Mouse (Mus musculus) heart, adult 2 months (tissue): ENCODE results near the gene Flnb. TPM values are rescaled to one million over a fixed set of nuclear protein-coding genes. Genes with fewer than 3 reads are reported as not detected.

ENCODE experiments used
- DNase-seq, 2 experiments: peaks; one replicate each; pipeline ENCODE4 v3.0.0; 2021
- H3K27ac ChIP-seq: fragments of 200-600 bp; 2 replicates; pipeline ENCODE4 v1.8.1; 2022
- H3K27me3 ChIP-seq: fragments of 200-500 bp; 2 replicates; pipeline ENCODE4 v1.6.1; 2012; ENCODE audit warnings: mild to moderate bottlenecking, low read length, inconsistent platforms, mixed read lengths; ENCODE audit not compliant: control insufficient read depth, insufficient read depth
- H3K36me3 ChIP-seq: fragments of 200-500 bp; 2 replicates; pipeline ENCODE4 v1.6.1; 2012; ENCODE audit warnings: low read length, inconsistent platforms; ENCODE audit not compliant: control insufficient read depth, insufficient read depth
- H3K4me1 ChIP-seq: fragments of 200-500 bp; 2 replicates; pipeline ENCODE4 v1.6.1; 2011; ENCODE audit warnings: low read length; ENCODE audit not compliant: control insufficient read depth, insufficient read depth
- H3K4me3 ChIP-seq: fragments of 200-600 bp; 2 replicates; pipeline ENCODE4 v1.8.1; 2022
- H3K79me2 ChIP-seq: fragments of 200-500 bp; replicated peaks from 2 replicates; pipeline ENCODE4 v1.6.1; 2012; ENCODE audit warnings: mild to moderate bottlenecking, inconsistent platforms, low read length, moderate library complexity, mixed read lengths; ENCODE audit not compliant: control insufficient read depth, insufficient read depth
- H3K9ac ChIP-seq: fragments of 200-500 bp; 2 replicates; pipeline ENCODE4 v1.6.1; 2012; ENCODE audit warnings: low read depth, mild to moderate bottlenecking, control low read depth, inconsistent platforms, low read length, mixed read lengths
- CTCF ChIP-seq: fragments of 200-600 bp; IDR thresholded peaks from 2 replicates; pipeline ENCODE4 v1.8.1; 2022; ENCODE audit warnings: antibody characterized with exemption, mild to moderate bottlenecking, moderate library complexity
- EP300 ChIP-seq: fragments of 200-500 bp; IDR thresholded peaks from 2 replicates; pipeline ENCODE4 v1.6.1; 2011; ENCODE audit warnings: low read depth, low read length, control low read depth; ENCODE audit not compliant: insufficient read depth
- POLR2A ChIP-seq: fragments of 200-500 bp; IDR thresholded peaks from 2 replicates; pipeline ENCODE4 v1.6.1; 2011; ENCODE audit warnings: mild to moderate bottlenecking, low read depth, low read length, control low read depth; ENCODE audit not compliant: insufficient read depth
- WGBS: fragments of 180-500 bp; shearing (Covaris S2); methylation state at CpG from one replicate; pipeline ENCODE4 v1.1.7; 2018; 5-methylcytosine and 5-hydroxymethylcytosine counted together
- intact Hi-C: fragments of 180-260 bp; cut with DNase I; formaldehyde crosslinking; loops from one replicate; pipeline ENCODE4 v1.15.1; 2025
- polyA plus RNA-seq: library from polyadenylated mRNA; depleted of rRNA; stranded (reverse); fragments of >200 nt; gene quantifications from 2 replicates; pipeline ENCODE4 v1.2.3, GENCODE M21; 2012
- total RNA-seq, 2 experiments: library from RNA; stranded (reverse); gene quantifications; 2 replicates each; pipeline ENCODE4 v1.2.3; 2021

Gene Flnb
- total and polyA plus RNA-seq, 3 experiments = 9.6 to 22.7 (median 17.0) TPM

DNA sequence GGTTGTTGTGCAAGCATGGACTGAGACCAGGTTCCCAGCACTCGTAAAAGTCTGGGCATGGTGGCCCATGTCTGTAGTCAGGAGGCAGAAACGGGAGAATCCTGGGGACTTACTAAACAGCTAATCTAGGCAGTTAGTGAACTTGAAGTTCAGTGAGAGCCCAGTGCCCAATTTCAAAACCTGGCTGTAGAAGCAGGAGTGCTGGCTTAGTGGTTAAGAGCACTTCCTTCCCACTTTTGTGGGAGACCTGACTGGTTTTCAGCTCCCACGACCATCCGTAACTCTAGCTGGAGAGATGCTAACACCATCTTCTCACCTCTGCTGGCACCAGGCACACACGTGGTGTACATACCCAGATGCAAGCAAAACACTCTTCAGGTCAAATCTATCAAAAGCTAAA, 103.7 kb downstream of the Flnb start:
- DNase-seq = no peak
- Histone ChIP-seq H3K27me3 (no peaks in the 10 kb centered on the region), H3K9ac (no peak overlapping the region), H3K79me2 (no peaks in the 10 kb centered on the region), H3K27ac (no peak overlapping the region), H3K4me1 (no peaks in the 10 kb centered on the region), H3K36me3 (no peaks in the 10 kb centered on the region), H3K4me3 (no peak overlapping the region)
- TF ChIP-seq EP300 = no peak
- no peak for TF ChIP-seq POLR2A
- no peak for TF ChIP-seq CTCF
- intact Hi-C loops = no loop called here
- 80% methylated on average over 5 of the region's 5 CpGs for WGBS

DNA sequence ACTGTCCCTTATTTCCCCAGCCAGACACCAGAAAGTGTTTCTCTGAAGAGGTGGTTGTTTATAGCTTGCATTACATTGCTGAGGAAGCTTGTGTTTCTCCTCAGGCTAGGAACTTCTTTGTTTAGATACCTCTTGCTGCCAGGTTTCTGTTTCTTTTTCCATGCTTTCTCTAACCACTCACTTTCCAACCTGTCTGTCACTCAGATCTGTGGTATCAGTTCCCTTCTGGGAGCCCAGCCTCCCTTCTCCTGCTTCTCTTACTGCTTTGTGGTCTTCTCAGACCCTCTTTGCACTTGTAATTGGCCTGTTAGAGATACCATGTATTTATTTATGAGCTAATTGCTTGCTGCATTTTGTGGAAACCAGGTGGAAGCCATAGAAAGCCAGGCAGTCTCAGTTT, 105.9 kb downstream of the Flnb start:
- intact Hi-C loops = no loop called here
- H3K4me3 ChIP-seq = no peak overlapping the region
- H3K4me1 ChIP-seq = no peaks in the 10 kb centered on the region
- TF ChIP-seq EP300 (no peak), POLR2A (no peak), CTCF (no peak)
- H3K36me3 ChIP-seq = no peaks in the 10 kb centered on the region
- no peaks in the 10 kb centered on the region for H3K79me2 ChIP-seq
- no peak for DNase-seq
- H3K9ac ChIP-seq = no peak overlapping the region
- no peaks in the 10 kb centered on the region for H3K27me3 ChIP-seq
- no peak overlapping the region for H3K27ac ChIP-seq

DNA sequence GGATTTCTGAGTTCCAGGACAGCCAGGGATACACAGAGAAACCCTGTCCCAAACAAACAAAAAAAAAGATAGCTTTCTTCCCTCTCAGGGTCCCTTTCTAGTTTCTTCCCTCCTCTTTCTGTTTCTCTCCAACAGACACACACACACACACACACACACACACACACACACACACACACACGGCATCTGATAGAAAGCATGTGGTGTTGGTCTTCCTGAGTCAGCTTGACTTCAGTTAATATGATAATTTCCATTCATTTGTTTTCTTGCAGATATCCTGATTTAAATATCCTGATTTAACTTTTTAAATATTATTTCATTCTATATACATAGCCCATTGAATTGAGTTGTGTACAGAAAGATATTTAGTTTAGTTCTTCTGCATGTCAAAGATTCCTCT, 110.6 kb downstream of the Flnb start:
- WGBS = 59% methylated on average over 1 of the region's 1 CpGs

DNA sequence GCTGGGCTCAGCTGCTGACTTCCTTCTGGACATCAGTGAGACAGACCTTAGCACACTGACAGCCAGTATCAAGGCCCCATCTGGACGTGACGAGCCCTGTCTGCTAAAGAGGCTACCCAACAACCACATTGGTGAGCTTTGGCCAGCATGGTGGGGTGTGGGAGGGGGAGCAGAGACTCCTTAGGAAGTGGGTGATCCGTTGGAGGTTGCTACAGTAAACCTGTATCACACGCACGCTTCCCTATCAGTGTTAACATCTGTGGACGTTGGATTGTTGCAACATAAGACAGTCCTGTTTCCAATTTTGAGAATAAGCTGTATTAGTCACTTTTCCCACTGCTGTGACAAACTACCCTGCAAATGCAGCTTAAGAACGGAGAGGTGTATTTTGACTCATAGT, 111.3 kb downstream of the Flnb start:
- WGBS = 78% methylated on average over 7 of the region's 7 CpGs
- no peaks in the 10 kb centered on the region for H3K4me1 ChIP-seq
- no peak for DNase-seq
- TF ChIP-seq CTCF (no peak), EP300 (no peak), POLR2A (no peak)
- H3K79me2 ChIP-seq = no peaks in the 10 kb centered on the region
- no peak overlapping the region for H3K9ac ChIP-seq
- H3K27ac ChIP-seq = no peak overlapping the region
- no peaks in the 10 kb centered on the region for H3K36me3 ChIP-seq
- intact Hi-C loops = no loop called here
- no peak overlapping the region for H3K4me3 ChIP-seq
- H3K27me3 ChIP-seq = no peaks in the 10 kb centered on the region

More for the DNA sequence above, 110.6 kb downstream of the Flnb start:
- H3K36me3 ChIP-seq = no peaks in the 10 kb centered on the region
- H3K4me3 ChIP-seq = no peak overlapping the region
- no peak for TF ChIP-seq POLR2A
- intact Hi-C loops = no loop called here
- no peaks in the 10 kb centered on the region for H3K4me1 ChIP-seq
- H3K9ac ChIP-seq = no peak overlapping the region
- DNase-seq = no peak
- H3K27me3 ChIP-seq = no peaks in the 10 kb centered on the region
- no peak overlapping the region for H3K27ac ChIP-seq
- no peaks in the 10 kb centered on the region for H3K79me2 ChIP-seq

DNA sequence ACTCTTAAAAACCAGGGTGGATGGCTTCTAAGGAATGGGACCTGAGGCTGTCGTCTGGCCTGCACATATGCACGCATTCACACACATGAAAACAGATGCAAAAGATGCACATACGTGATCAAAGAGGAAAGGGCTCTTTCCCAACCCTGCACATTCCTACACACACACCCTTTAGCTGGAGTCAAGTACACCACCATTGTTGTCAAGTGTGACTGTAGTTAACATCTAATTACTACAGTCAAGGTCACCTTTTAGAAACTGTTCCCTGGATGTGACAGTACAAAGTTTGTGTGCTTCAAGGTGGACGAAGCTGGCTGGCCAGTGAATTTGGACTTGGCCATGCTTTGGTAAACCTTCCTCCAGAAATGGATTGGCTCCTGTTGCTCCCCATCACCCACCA, 114.4 kb downstream of the Flnb start:
- TF ChIP-seq POLR2A = no peak
- TF ChIP-seq EP300 = no peak
- TF ChIP-seq CTCF = no peak
- intact Hi-C loops = no loop called here
- no peaks in the 10 kb centered on the region for H3K36me3 ChIP-seq

DNA sequence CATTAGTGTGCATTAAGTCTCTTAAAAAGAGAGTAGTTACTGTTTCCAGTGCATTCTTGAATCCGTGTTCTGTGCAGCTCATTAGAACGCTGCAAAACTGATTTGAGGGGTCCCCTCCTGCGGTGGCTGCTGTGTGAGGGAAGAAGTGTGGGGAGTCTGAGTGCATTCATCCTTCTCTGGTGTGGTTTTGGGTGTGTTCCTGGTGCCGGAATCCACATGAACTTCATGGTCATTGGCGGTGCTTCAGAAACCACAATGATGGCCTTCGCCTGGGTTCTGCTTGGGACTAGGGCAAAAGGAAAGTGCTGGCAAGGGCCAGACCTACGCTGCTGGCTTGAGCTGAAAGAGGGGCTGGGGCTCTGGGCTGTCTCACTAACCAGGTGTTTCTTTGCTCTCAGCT, 116.4 kb downstream of the Flnb start:
- H3K79me2 ChIP-seq = no peaks in the 10 kb centered on the region
- H3K36me3 ChIP-seq = no peaks in the 10 kb centered on the region

More for the DNA sequence above, 114.4 kb downstream of the Flnb start:
- Histone ChIP-seq H3K4me1 (no peaks in the 10 kb centered on the region), H3K79me2 (no peaks in the 10 kb centered on the region), H3K27me3 (no peaks in the 10 kb centered on the region), H3K9ac (no peak overlapping the region), H3K27ac (no peak overlapping the region), H3K4me3 (no peak overlapping the region)
- 93% methylated on average over 4 of the region's 4 CpGs for WGBS
- no peak for DNase-seq

More for the DNA sequence above, 116.4 kb downstream of the Flnb start:
- Histone ChIP-seq H3K27me3 (no peaks in the 10 kb centered on the region), H3K4me3 (no peak overlapping the region), H3K9ac (no peak overlapping the region), H3K4me1 (no peaks in the 10 kb centered on the region), H3K27ac (no peak overlapping the region)
- intact Hi-C loops = no loop called here
- 96% methylated on average over 7 of the region's 7 CpGs for WGBS
- DNase-seq = no peak
- TF ChIP-seq POLR2A (no peak), EP300 (no peak), CTCF (no peak)
